Mouse (Mus musculus) urinary bladder, postnatal 25 days (tissue): Measurements from ENCODE around the gene Kif19a.

ENCODE experiments used
- DNase-seq: peaks from one replicate; pipeline ENCODE4 v3.0.0; 2022; ENCODE audit warnings: low spot score

The Kif19a gene

GRCm38 (mm10) chr11:114764820-114765818 is at the start of gene Kif19a:
Gene Kif19a, plus strand, starts transcription at chr11:114765388.
- DNase-seq = peak; percentile 43

GRCm38 (mm10) chr11:114715531-114715930 is 49.7 kb upstream of the Kif19a start:
- no peak for DNase-seq

GRCm38 (mm10) chr11:114720535-114720934 is 44.7 kb upstream of the Kif19a start:
- no peak for DNase-seq

GRCm38 (mm10) chr11:114722438-114722837 is 42.8 kb upstream of the Kif19a start:
- DNase-seq = no peak

- no peak for DNase-seq
These were observed 42.2 kb upstream of the Kif19a start for GRCm38 (mm10) chr11:114723030-114723429.

GRCm38 (mm10) chr11:114724787-114725590 is 40.2 kb upstream of the Kif19a start:
- peak; percentile 64 for DNase-seq

GRCm38 (mm10) chr11:114726965-114727825 is 38.0 kb upstream of the Kif19a start, which contains the start of gene Dnaic2:
Gene Dnaic2, plus strand, starts transcription at chr11:114727408.
- peak; percentile 36 for DNase-seq

- no peak for DNase-seq
These were observed 37.4 kb upstream of the Kif19a start for GRCm38 (mm10) chr11:114727826-114728186.

- no peak for DNase-seq
These were observed 36.9 kb upstream of the Kif19a start for GRCm38 (mm10) chr11:114728333-114728732.

GRCm38 (mm10) chr11:114729832-114730363 is 35.3 kb upstream of the Kif19a start:
- no peak for DNase-seq

- no peak for DNase-seq
These were observed 33.5 kb upstream of the Kif19a start for GRCm38 (mm10) chr11:114731711-114732110.

GRCm38 (mm10) chr11:114732890-114733289 is 32.3 kb upstream of the Kif19a start:
- DNase-seq = no peak

GRCm38 (mm10) chr11:114736111-114736510 is 29.1 kb upstream of the Kif19a start:
- DNase-seq = no peak

- DNase-seq = peak; percentile 53
These were observed 28.1 kb upstream of the Kif19a start for GRCm38 (mm10) chr11:114736913-114737624.

- no peak for DNase-seq
These were observed 24.6 kb upstream of the Kif19a start for GRCm38 (mm10) chr11:114740598-114740997.

GRCm38 (mm10) chr11:114741451-114741850 is 23.7 kb upstream of the Kif19a start:
- DNase-seq = no peak

GRCm38 (mm10) chr11:114745134-114745533 is 20.1 kb upstream of the Kif19a start:
- DNase-seq = peak; percentile 97

GRCm38 (mm10) chr11:114747564-114748138 is 17.5 kb upstream of the Kif19a start:
- DNase-seq = no peak

GRCm38 (mm10) chr11:114769911-114770310 is 4.7 kb downstream of the Kif19a start:
- DNase-seq = no peak

- DNase-seq = no peak
These were observed 6.7 kb downstream of the Kif19a start for GRCm38 (mm10) chr11:114771896-114772295.
